Mouse (Mus musculus) embryo, embryonic 9.5 days (tissue): ENCODE measurements around the gene Stat4.
"Not testable (repeated sequence)": the region's sequence is repeated elsewhere in the genome, so short reads cannot be mapped to it uniquely, and the experiment has no call there.

Experiments used
- DNase-seq: peaks from one replicate; pipeline ENCODE4 v3.0.0-alpha.2; 2017; ENCODE audit errors: extremely low spot score

Stat4 gene

DNA sequence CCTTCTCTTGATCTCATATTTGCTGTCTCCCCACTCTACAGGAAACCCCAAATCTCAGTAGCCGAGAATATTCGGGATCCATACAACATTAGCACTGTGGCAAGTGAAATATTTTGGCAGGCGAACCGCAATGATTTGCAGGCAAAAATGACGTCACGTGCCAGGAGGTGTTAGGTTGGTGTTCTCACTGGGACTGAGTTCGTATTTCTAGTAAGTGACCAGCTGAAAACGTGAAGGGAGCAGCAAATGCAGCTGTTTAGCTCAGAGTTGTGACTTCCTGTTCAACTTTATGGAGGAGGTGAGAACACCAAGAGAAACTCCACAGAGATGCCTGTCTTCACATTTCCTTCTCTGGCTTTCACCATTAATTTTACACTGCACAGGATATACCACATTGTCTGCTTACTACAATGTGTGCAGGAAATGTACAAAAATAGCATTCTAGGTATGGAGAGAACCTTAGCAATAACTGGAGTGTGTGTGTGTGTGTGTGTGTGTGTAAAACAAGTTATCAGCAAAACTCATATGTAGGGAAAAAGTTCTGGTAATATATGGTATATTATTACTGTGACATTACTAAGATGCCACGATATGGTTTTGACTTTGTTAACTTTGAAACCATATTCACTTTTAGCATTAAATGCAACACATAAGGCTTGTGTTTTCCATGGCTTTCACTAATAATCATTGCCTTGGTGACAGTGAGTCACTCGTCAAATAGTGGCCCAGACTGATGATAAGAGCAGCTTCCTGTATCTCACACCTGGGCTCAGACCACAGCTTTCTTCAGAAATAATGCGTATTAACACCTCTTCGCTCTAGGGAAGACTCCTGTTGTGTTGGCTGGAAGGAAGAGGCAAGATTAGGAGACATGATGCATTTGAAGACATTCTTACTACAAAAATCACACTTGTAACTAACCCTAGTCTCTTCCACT is 48.1 kb downstream of the Stat4 start:
- no peak for DNase-seq

DNA sequence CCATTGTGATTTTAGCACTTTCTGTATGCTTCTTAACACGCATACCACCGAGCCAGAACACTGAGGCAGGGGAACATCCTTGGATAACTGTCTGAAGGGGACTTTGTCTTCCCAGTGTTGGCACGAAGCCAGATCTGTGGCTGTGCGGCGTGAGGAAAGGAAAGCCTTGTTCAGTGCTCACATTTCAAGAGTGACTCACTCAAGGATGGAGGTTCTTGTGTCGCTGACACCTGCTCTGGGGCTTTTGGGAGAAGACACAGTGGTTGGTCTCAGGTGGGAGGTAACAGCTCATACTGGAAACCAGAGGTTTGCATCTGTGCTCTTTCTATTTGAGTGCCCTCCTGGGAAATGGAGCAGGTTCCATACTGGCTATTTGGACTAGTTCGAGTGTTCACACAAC is 52.2 kb downstream of the Stat4 start:
- DNase-seq, result no peak

DNA sequence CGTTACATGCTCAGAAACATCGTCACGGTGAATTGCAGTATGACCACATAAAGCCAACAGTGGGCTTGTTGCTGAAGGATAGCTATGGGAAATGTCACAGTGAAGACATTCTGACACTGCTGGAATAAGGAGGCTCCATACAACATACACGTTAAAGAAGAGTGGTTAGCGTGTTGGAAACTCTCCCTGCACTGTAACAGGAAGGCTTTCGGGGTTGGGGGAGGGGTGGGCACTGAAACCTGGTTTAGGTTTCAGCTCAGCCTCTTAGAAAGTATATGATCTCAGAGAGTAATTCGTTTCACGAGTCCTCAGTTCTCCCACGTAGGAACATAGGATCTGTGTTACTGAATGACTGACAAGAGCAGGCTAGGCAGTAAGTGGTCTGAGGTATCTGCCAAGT is 52.7 kb downstream of the Stat4 start:
- DNase-seq, result no peak

DNA sequence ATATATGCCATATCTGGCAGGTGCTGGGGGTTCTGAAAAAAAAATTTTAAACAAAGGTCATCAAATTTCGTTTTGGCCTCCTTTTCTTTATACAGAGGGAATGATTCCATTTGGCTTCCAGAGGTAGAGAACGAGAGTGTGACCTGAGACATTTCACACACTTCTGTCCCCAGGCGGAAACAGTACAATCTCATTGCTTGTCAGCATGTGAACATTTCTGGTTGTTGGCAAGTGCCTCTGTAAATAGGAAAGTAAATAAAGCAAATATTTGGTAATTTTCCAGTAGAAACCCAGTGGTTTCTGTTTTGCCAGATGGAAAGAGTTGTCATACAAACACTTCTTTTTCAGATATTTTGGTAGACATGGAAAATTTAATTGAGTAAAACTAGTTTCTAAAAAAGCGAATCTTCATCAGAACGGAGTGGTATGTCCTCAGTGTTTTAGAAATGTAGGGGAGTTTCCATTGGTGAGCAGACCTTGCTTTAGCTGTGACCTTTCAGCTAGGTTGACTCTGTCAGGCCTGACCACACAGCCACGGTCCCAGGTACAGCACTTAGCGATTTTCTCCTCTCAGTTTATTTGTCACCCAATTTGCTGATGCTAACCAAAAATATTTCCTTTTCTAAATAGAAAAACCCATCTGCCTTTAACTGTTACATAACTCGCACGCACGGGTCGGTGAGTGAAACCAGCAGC is 53.6 kb downstream of the Stat4 start:
- no peak for DNase-seq

DNA sequence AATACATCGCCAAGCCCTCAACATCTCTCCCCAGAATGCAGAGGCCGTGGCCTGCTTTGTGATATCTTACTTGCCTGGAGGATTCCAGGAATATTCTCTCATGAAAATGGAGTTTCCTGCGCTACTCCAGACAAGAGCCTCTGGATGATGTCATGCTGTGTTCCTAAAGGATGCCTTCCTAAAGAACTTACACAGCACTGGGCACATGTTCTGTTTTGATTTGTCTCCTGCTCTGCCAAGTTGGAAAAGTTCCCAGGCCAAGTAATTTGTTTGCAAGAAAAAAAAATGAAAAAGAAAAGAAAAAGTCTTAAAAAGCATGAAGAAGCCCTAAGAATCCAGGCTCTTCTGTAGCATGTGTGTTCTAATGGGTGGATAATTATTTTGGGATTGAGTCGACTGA is 56.2 kb downstream of the Stat4 start:
- no peak for DNase-seq

DNA sequence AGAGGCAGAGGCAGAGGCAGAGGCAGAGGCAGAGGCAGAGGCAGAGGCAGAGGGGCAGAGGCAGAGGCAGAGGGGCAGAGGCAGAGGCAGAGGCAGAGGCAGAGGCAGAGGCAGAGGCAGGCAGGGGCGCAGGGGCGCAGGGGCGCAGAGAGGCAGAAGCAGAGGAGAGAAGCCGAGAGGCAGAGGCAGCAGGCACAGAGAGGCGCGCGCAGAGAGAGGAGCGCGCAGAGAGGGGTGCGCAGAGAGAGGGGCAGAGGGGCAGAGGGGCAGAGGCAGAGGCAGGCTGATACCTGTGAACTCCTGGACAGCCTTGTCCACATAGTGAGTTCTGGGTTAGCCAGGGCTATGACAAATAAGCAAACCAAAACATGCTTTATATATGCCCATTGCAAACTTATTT is 59.9 kb downstream of the Stat4 start:
- not testable (repeated sequence) for DNase-seq

DNA sequence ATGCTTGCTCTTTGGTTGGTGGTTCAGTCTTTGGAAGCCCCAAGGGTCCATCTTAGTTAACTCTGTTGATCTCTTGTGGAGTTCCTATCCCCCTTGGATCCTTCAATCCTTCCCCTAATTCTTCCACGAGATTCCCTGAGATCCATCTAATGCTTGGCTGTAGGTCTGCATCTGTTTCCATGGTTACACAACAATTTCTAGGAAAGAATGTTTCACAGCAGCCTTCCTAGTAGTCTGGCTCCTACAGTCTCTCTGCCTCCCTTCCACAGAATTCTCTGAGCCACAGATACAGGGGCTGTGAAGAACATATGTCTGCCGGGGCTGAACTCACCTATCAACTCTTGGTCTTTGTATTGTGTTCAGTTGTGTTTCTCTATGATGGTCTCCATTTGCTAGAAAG is 61.8 kb downstream of the Stat4 start:
- no peak for DNase-seq

DNA sequence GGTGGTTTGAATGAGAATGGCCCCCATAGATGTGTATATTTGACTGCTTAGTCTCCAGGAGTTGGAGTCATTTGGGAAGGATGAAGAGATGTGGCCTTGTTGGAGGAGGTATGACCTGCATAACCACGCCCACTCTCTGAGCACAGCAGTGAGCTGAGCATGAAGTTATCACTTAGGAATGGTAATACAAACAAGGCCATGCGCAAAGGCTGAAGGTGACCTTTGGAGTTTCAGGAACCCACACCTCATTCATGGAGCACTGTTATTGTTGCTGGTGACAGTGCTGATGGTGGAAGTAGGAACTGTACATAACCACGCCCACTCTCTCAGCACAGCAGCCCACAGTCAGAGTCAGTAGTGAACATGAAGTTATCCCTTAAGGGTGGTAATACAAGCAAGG is 62.9 kb downstream of the Stat4 start:
- no peak for DNase-seq

DNA sequence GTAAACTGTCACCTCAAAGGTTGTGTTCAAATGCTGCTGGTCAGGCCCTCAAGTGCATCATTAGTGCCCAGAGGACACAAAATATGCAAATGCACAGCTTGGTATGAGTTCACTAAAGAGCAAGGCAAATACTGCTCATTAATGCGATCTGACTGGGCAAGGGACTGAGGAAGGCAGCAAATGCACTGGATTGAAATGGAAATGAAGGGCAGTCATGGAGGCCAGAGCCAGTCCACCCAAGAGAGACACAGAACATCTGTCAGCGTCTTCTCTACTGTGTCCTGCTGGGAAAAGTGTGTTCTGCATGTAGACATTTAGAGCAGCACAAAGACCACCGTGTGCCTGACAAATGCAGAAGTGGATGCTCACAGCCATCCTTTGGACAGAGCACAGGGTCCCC is 64.6 kb downstream of the Stat4 start:
- DNase-seq, result no peak

DNA sequence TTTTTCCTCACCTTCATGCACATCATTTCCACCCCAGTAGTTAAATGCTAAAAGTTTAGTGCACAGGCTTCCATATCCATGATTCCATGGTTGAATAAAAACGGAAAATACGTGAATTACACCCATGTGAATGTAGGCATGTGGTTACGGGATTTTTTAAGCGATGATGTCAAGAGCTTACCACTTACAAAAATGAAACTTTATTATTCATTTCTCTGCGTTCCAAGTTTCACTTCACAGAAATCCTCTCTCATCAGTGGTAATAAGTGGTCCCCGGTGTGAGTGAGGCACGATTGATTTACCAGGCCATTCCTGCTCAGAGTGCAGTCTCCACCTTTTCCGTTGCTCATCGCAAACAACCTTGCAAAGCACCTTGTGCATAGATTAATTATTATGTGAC is 66.0 kb downstream of the Stat4 start:
- DNase-seq, result no peak

DNA sequence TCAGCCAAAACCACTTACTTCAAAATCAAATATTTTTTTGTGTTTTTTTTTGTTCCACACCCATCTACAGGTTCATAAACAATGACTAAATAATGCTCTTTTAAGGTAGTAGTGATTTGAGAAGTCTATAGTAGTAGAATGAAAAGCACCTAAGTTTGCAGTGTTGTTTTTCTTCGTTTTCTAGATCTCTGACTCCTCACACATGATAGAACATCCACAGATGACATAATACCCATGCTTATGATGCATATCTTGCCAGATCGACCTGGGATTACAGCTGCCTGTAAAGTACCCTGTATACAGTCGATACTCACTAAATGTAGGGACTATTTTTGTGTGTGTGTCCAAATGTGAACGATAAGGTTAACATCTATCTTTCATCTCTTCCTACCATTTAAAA is 69.0 kb downstream of the Stat4 start:
- no peak for DNase-seq

DNA sequence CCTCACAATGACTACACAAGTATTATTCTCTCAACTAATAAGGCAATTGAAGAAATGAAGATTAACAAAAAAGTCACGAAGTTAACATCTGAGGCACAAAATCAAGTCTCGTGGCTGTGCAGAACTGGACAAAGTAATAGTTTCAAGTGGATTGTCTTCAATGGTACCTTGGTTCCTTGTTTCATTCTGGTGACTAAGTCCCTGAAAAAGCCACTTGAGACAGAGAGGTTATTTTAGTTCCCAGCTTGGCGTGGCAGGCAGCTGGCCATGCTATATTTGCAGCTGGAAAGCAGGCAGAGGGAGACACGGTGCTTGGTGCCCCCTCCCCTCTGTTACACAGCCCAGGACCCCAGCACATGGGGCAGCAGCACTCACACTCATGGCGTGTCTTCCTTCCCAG is 70.2 kb downstream of the Stat4 start:
- no peak for DNase-seq

DNA sequence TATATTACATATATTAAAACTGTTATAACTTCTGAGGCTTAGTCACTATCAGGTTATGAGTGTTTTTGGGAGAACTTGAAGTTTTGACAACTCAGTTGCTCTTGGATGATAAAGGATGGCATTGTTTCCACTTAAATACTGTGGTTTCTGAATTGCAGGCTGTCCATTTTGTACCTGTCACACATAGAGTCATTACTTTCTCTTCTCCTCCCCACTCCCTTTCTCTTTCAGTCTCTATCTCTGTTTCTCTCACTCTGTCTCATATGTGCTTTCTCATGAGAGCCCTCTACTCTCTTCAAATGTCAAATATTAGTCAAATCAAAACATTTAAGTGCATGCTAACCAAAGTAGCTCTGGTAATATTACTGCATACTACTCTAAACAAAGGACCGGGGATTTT is 79.3 kb downstream of the Stat4 start:
- no peak for DNase-seq

DNA sequence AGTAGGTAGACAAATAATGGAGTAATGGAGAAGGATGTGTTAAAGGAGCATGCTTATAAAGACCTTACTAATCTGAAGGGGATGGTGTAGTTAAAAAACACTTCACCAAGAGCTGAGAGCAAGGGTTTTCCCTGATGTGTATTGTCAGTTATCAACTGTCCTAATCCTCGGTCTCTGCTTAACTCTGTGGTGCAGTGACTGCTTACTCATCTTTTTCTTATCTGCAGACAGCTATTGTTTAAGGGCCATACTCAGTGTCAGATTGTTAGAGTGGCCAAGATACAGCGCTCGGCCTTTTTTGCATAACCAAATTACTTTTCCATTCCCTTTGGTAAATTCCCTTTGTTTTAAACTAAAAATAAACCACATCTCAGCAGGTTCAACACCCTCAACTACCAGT is 79.7 kb downstream of the Stat4 start:
- DNase-seq, result no peak

DNA sequence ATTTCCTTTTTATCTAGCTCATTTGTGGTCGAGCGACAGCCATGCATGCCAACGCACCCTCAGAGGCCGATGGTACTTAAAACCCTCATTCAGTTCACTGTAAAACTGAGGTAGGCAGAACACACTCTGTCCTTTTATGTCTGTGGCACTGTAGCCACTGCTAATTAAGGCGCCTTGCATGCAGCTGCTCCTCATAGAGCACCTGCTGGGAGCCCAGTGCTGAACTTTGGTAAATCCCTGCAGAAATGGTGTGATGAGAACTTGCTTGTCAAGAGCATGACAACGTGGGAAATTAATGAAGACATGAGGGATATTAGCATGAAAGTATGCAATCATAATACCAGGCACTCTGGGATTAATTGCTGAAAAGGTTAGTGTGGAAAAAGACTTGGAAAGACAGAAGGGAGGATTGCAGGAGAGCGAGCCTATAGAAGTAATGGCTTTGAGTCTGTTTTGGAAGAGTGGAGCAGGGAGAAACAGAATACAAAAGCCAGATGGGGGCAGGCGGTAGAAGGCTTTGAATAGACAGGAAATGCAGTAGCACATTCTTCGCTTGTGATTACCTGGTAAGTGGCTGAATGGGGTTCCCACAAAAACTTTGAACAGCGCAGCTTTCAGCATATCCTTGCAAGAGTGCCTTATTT is 92.9 kb downstream of the Stat4 start:
- DNase-seq, result peak; percentile 24

DNA sequence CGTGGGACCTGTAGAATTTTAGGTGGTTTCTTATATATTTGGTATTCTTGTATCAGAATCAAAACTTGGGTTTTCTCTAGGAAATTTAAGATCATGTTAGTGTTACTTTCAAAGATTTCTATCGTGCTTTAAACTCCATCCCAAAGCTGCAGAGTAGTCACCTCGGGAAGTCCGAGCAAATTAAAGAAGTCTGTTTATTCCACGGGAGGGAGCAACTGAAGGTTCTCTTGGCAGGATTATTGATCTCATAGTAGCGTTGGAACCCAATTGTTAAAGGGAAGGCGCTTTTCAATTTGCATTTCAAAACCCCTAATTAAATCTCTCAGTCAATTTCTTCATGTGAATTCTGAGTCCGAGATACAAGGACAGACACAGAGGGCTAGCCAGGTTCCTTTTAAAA is 93.4 kb downstream of the Stat4 start:
- DNase-seq, result no peak

DNA sequence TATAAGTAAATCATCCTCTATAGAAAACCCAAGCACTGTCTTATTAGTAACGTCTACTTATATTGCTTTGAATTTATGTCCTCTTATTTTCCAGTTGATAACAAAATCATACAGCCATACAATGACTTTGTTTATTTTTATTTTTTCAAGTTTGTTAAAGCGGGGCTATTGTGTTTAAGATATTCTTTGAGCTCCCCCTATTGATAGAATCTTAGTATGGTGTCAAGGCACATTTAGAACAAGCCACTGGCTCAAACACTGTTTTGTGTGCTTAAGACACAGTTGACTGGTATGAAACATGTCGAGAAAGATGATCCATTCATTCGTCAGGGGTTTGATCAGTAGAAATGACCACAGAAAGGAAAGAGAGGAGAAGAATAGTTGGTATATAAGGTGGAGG is 99.3 kb downstream of the Stat4 start:
- DNase-seq, result no peak

DNA sequence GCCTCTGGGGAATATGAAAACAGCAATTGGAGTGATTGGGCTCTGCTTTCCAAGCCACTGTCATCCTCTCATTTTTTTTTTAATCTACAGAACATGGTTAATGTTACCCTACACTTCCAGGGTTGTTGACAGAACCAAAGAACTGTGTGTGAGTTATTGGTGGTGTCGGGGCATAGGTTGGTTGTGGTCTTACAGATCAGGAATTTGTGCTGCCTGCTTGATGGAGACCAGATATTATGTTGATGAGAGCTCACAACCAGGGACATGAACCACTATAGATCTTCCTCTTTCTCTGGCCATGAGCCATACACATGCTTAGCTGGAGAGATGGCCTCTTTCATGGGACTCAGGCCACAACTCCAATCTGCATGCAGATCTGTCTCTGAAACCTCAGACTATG is 100.2 kb downstream of the Stat4 start:
- no peak for DNase-seq

DNA sequence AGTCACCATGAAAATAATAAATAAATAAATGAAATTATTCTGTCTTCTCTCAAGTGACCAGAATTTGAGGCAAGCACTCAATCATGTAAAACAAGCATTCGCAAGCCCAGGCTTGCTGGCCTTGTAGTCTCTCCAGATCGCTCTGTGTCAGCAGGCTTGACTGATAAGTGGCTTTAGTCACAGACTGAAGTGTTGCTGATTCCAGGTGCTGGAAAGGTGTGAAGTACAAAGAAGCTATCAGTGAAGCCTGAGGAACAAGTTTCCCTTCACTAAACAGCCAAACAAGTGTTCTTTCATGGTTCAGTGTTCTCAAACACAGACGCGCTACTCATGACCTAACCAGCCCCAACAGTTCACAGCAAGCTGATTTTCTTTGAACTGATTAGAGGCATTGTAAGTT is 101.7 kb downstream of the Stat4 start:
- no peak for DNase-seq

DNA sequence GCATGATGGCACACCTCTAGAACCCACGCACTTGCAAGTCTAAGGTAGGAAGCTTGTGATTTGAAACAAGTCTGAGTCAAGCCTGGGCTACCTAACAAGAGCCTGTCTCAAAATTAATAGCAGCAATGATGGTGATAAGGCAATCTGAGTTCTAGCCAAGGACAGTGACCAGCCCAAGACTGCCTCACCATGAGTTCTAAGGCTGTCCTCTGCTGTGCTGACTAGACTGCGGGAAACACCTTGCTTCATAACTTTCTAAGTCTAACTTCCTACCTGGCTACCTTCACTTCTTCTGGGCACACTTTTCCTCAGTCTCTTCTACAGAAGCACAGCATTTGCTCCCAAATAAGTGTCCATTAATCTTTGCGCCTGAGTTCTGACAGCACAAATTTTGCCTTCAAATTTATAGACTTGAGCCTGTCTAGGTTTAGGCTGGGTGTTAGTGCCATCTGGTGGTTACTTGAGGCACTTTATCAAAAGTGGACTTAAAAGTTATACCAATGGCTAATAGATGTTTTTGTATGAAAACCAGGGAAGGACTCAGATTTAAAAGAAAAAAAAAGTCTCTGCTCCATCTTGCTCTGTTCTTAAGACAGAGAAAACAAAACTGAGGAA is 111.8 kb downstream of the Stat4 start:
- peak; percentile 43 for DNase-seq

DNA sequence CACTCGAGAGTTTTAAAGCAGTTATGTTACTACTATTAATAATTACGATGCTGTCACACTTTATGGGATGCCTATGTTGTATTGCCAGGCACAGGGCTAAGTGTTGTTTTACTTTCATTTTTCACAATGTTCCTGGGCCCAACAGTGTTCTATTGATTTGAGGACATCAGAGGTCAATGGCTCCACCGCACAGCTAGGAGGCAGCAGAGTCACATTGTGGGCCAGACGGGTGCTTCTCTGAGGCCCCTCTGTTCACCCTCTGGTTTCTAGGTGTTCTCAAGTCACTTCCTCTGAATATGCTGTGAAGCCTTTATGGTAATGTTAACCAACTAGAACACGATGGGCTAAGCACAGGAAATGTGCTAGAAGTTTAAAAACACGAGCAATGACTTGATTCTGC is 113.5 kb downstream of the Stat4 start:
- DNase-seq, result no peak

DNA sequence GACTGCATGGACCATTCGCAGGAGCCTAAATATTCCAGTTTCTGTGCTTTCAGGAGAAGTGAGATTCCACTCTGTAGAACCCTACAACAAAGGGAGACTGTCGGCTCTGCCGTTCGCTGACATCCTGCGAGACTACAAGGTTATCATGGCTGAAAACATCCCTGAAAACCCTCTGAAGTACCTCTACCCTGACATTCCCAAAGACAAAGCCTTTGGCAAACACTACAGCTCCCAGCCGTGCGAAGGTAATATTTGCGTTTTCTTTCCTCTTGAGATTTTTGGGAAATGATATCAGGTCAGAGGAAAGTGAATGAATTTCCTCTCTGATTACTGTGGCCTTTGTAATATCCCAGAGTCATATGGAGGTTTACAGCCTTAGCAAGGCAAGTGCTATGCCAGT is 115.8 kb downstream of the Stat4 start:
- no peak for DNase-seq
